Mouse (Mus musculus) adipocyte (in vitro differentiated cells): ENCODE data around the gene Gale.

ENCODE experiments used
- DNase-seq: peaks from one replicate; pipeline ENCODE4 v3.0.0-alpha.2; 2016; ENCODE audit warnings: low spot score

Gale gene

GRCm38 (mm10) chr4:136016059-136016602 is 52.6 kb downstream of the Gale start:
- no peak for DNase-seq
